Mouse (Mus musculus): ENCODE measurements around the gene AC124502.3. TPM values are rescaled to one million over a fixed set of nuclear protein-coding genes. Genes with fewer than 3 reads are reported as not detected.

The AC124502.3 gene
- polyA plus RNA-seq, 2 experiments, result 0.13 to 0.29 TPM

- Histone ChIP-seq H3K27ac (no peak overlapping the region), H3K27me3 (ENCODE audit: control insufficient read depth, insufficient read depth, low read length) (peaks cover 8% of the 10 kb centered on the region), H3K9ac (replicated peaks) (no peak overlapping the region), H3K36me3 (replicated peaks; ENCODE audit: control insufficient read depth, insufficient read depth, low read depth) (no peaks in the 10 kb centered on the region), H3K4me1 (replicated peaks; ENCODE audit: control insufficient read depth in 2 of 2, insufficient read depth in 2 of 2, low read length in 1 of 2) (peaks cover 15 to 19% of the 10 kb centered on the region in 2 experiments; a peak in 3 of 4 replicates), H3K4me3 (ENCODE audit: insufficient read depth in 1 of 2, low read depth in 2 of 2, low read length in 2 of 2) (no peak overlapping the region), H3K4me2 (ENCODE audit: low read depth) (no peak overlapping the region), H3K9me3 (ENCODE audit: control insufficient read depth, low read length) (no peaks in the 10 kb centered on the region)
- ATAC-seq (ENCODE audit: insufficient read depth) (no peak), DNase-seq (ENCODE audit: low read depth in 3 of 3, low spot score in 3 of 3) (no peak)
- no peak for TF ChIP-seq CTCF (IDR thresholded peaks at IDR 0.05; ENCODE audit: low read depth)
- 29% methylated on average over 5 of the region's 5 CpGs for WGBS (ENCODE audit: insufficient replicate concordance)
These were observed 34.8 kb downstream of the AC124502.3 start for GRCm38 (mm10) chr19:5073518-5073917.

GRCm38 (mm10) chr19:5079279-5079678, 40.6 kb downstream of the AC124502.3 start:
- Histone ChIP-seq H3K4me3 (ENCODE audit: insufficient read depth in 1 of 2, low read depth in 2 of 2, low read length in 2 of 2) (no peak overlapping the region), H3K4me1 (replicated peaks; ENCODE audit: control insufficient read depth in 2 of 2, insufficient read depth in 2 of 2, low read length in 1 of 2) (no peaks in the 10 kb centered on the region), H3K4me2 (ENCODE audit: low read depth) (no peak overlapping the region), H3K9ac (replicated peaks) (no peak overlapping the region), H3K27me3 (ENCODE audit: control insufficient read depth, insufficient read depth, low read length) (peaks cover 44% of the 10 kb centered on the region), H3K9me3 (ENCODE audit: control insufficient read depth, low read length) (no peaks in the 10 kb centered on the region), H3K36me3 (replicated peaks; ENCODE audit: control insufficient read depth, insufficient read depth, low read depth) (no peaks in the 10 kb centered on the region), H3K27ac (no peak overlapping the region)
- no peak for DNase-seq (ENCODE audit: low read depth in 3 of 3, low spot score in 3 of 3)
- TF ChIP-seq CTCF (IDR thresholded peaks at IDR 0.05; ENCODE audit: low read depth) (no peak), EP300 (IDR thresholded peaks at IDR 0.05; ENCODE audit: low read depth) (no peak)
- 67% methylated on average over 1 of the region's 1 CpGs for WGBS (ENCODE audit: insufficient replicate concordance)
- no peak for ATAC-seq (ENCODE audit: insufficient read depth)

GRCm38 (mm10) chr19:5082005-5082404, 43.3 kb downstream of the AC124502.3 start:
- Histone ChIP-seq H3K9ac (replicated peaks) (no peak overlapping the region), H3K27me3 (ENCODE audit: control insufficient read depth, insufficient read depth, low read length) (peaks cover 66% of the 10 kb centered on the region), H3K4me1 (replicated peaks; ENCODE audit: control insufficient read depth in 2 of 2, insufficient read depth in 2 of 2, low read length in 1 of 2) (no peaks in the 10 kb centered on the region), H3K36me3 (replicated peaks; ENCODE audit: control insufficient read depth, insufficient read depth, low read depth) (no peaks in the 10 kb centered on the region), H3K9me3 (ENCODE audit: control insufficient read depth, low read length) (no peaks in the 10 kb centered on the region), H3K4me3 (ENCODE audit: insufficient read depth in 1 of 2, low read depth in 2 of 2, low read length in 2 of 2) (no peak overlapping the region), H3K4me2 (ENCODE audit: low read depth) (no peak overlapping the region), H3K27ac (no peak overlapping the region)
- ATAC-seq (ENCODE audit: insufficient read depth), result no peak
- DNase-seq (ENCODE audit: low read depth in 3 of 3, low spot score in 3 of 3), result no peak
- TF ChIP-seq EP300 (IDR thresholded peaks at IDR 0.05; ENCODE audit: low read depth) (no peak), CTCF (IDR thresholded peaks at IDR 0.05; ENCODE audit: low read depth) (no peak)
- 50% methylated on average over 16 of the region's 18 CpGs for WGBS (ENCODE audit: insufficient replicate concordance)

GRCm38 (mm10) chr19:5082596-5082995, 43.9 kb downstream of the AC124502.3 start:
- no peak overlapping the region for H3K9ac ChIP-seq (replicated peaks)
- no peak for TF ChIP-seq EP300 (IDR thresholded peaks at IDR 0.05; ENCODE audit: low read depth)
- no peak for TF ChIP-seq CTCF (IDR thresholded peaks at IDR 0.05; ENCODE audit: low read depth)
- no peak overlapping the region for H3K27ac ChIP-seq
- H3K9me3 ChIP-seq (ENCODE audit: control insufficient read depth, low read length), result no peaks in the 10 kb centered on the region
- ATAC-seq (ENCODE audit: insufficient read depth) (no peak), DNase-seq (ENCODE audit: low read depth in 3 of 3, low spot score in 3 of 3) (no peak)
- peaks cover 66% of the 10 kb centered on the region for H3K27me3 ChIP-seq (ENCODE audit: control insufficient read depth, insufficient read depth, low read length)
- H3K4me1 ChIP-seq (replicated peaks; ENCODE audit: control insufficient read depth in 2 of 2, insufficient read depth in 2 of 2, low read length in 1 of 2), result peaks cover 5% of the 10 kb centered on the region in 2 experiments; a peak in 3 of 4 replicates
- WGBS (ENCODE audit: insufficient replicate concordance), result 53% methylated on average over 24 of the region's 24 CpGs
- no peak overlapping the region for H3K4me3 ChIP-seq (ENCODE audit: insufficient read depth in 1 of 2, low read depth in 2 of 2, low read length in 2 of 2)
- no peaks in the 10 kb centered on the region for H3K36me3 ChIP-seq (replicated peaks; ENCODE audit: control insufficient read depth, insufficient read depth, low read depth)
- no peak overlapping the region for H3K4me2 ChIP-seq (ENCODE audit: low read depth)

- 39% methylated on average over 3 of the region's 3 CpGs for WGBS (ENCODE audit: insufficient replicate concordance)
- Histone ChIP-seq H3K9ac (replicated peaks) (no peak overlapping the region), H3K27me3 (ENCODE audit: control insufficient read depth, insufficient read depth, low read length) (peaks cover 66% of the 10 kb centered on the region), H3K4me3 (ENCODE audit: insufficient read depth in 1 of 2, low read depth in 2 of 2, low read length in 2 of 2) (no peak overlapping the region; a peak in 1 of 4 replicates), H3K4me2 (ENCODE audit: low read depth) (no peak overlapping the region), H3K4me1 (replicated peaks; ENCODE audit: control insufficient read depth in 2 of 2, insufficient read depth in 2 of 2, low read length in 1 of 2) (peaks cover 10% of the 10 kb centered on the region in 2 experiments), H3K27ac (no peak overlapping the region), H3K9me3 (ENCODE audit: control insufficient read depth, low read length) (no peaks in the 10 kb centered on the region), H3K36me3 (replicated peaks; ENCODE audit: control insufficient read depth, insufficient read depth, low read depth) (no peaks in the 10 kb centered on the region)
- no peak for TF ChIP-seq CTCF (IDR thresholded peaks at IDR 0.05; ENCODE audit: low read depth)
- TF ChIP-seq EP300 (IDR thresholded peaks at IDR 0.05; ENCODE audit: low read depth), result no peak
- DNase-seq (ENCODE audit: low read depth in 3 of 3, low spot score in 3 of 3) (no peak), ATAC-seq (ENCODE audit: insufficient read depth) (no peak)
These were observed 45.5 kb downstream of the AC124502.3 start for GRCm38 (mm10) chr19:5083961-5084833.

Data from liver, embryonic 14.5 days (tissue).